Mouse (Mus musculus) cerebellum, adult 8-10 months (tissue): ENCODE results near the gene Fam222b.
"Not testable (repeated sequence)": the region's sequence is repeated elsewhere in the genome, so short reads cannot be mapped to it uniquely, and the experiment has no call there.

Experiments
- DNase-seq: peaks from one replicate; pipeline ENCODE4 v3.0.0; 2022

Gene Fam222b

DNA sequence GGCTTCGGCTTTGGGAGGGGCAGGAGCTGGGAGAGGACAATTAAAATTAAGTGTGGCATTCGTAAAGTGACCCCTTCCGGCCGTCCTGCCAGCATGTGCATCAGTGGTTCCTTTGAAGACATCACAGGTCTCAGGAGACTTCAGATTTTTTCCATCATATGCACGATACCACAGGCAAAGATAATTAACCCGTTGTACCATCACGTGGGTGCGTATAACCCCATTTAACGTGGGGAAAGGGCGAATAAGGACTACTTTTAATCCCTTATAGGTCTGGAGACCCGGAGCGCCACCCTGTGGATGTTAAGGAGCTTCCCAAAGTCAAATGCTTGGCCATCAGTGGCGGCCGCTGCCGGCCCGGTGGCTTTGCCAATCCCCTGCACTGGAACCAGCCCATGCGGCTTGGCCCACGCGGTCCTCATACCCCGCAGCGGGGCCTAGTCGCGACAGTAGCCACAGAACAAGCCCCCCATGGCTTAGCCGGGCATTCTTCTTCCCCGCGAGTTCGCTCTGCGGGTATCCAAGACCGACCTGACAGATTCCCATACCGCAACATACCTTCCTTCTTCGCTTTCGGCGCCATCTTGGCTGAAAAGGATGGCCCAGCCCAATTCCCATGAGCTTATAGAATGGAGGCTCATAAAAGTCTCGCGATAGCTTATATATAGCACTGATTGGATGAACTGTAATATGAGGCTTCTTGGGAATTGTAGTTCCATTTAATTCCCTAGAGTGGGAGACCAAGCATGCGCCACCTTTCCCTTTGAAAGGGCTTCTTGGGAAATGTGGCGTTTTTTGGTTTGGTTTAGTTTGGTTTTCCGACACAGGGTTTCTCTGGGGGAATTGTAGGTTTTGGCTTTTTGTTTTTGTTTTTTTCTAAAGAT lies 88.7 kb downstream of the Fam222b start, which contains the start of gene Rpl23a:
Rpl23a (minus strand) TSS at position 624 of the 884 bp plus-strand sequence.
- peak; percentile 88 for DNase-seq

DNA sequence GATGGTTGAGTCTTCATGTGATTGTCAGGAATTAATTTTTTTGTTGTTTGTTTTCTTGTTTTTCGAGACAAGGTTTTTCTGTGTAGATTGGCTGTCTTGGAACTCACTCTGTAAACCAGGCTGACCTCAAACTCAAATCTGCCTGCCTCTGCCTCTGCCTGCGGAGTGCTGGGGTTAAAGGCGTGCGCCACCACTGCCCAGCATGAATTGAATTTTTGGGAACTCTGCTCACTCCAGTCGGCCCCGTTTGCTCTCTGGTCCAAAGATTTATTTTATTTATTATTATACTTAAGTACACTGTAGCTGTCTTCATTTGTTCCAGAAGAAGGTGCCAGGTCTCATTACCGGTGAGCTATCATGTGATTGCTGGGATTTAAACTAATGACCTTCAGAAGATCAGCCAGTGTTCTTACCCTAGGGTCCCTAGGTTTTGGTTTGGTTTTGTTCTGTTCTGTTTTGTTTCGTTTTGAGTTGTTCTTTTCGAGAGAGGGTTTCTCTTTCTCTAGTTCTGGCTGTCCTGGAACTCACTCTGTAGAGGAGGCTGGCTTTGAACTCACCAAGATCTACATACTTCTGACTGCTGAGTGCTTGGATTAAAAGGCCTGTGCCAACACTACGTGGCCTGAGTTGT lies 89.5 kb downstream of the Fam222b start:
- DNase-seq = no peak

DNA sequence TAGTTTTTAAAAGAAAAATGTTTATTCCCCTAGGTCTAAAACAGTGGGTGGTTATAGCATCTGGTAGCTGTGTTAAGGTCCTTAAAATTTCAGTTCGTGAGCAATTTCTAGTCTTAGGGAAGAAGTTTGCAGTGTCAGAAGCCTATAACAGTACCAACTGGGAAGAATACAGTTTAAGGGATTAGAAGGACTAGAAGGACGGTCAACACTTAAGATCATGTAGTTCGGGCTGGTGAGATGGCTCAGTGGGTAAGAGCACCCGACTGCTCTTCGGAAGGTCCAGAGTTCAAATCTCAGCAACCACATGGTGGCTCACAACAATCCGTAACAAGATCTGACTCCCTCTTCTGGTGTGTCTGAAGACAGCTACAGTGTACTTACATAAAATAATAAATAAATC lies 90.2 kb downstream of the Fam222b start:
- not testable (repeated sequence) for DNase-seq

DNA sequence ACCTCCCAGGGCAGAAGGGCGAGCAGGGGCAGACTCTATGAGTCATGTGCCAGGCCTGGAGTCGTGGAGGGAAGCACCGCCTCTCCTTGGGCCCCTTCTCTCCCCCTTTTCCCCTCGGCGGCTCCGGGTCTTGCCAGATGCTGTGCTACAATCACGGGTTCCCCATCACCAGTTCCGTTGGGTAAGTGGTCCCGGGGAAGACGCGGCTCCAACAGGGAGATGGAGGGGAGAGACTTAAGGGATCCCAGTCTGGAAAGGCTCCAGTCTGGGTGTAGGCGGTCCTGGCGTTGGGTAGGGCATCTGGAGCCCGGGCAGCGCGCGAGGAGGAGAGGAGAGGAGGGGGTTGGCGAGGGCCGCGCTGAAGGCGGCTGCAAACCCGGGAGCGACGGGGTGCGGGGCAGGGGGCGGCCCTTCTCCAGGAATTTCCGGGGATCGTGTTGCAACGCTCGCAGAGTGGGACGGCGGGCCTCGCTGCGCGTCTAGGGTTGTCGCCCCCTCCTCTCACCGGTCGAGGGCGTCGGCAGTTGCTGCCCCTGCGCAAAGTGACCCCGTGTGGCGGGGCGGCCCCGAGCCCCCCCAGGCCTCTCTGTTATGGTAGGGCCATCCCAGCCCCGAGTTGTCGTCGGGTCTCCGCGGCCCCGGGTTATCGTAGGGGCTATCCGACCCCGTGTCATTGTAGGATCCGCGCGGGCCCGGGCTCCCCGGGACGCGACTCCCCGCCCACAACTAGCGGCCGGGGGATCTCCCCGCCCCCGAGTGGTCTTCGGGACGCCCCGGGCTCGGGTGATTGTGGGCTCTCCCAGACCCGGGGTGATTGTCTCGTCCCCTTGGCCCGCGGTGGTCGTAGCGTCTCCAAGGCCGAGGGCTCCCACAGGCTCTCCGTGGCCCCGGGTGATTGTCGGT lies 94.1 kb downstream of the Fam222b start, which contains the start of gene Rab34:
Rab34 (plus strand) TSS at position 100 of the 903 bp plus-strand sequence.
- DNase-seq = no peak

DNA sequence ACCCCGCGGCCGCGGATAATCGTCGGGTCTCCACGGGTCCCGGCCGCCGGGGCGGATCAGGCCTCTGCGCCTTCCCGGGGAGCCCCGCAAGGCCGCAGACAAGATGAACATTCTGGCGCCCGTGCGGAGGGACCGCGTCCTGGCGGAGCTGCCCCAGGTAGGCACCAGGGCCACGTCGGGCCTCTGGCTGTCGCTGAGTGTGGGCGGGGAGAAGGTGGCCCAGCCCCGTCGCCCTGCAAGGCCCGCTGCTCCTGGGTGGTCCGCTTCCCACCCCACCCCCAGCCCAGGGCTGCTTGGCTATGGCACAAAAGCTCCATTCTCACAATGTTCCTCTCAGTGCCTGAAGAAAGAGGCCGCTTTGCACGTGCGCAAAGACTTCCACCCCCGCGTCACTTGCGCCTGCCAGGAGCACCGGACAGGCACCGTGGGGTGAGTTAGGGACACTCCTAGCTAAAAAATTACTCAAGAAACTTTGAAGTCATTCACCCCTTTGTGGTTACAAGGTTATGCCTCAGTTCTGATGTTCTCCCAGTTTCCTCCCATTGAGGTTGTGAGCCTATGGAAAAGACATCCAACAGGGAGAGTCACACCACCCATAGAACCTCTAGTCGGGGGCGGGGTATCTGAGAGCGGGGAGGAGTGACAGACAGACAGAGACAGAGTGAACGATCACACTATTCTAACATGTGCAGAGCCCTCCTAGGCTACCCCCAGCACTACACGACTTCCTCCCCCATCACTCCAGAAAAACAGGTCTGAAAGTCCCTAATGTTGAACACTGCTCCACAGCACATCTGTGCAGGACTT lies 95.0 kb downstream of the Fam222b start:
- DNase-seq = no peak

DNA sequence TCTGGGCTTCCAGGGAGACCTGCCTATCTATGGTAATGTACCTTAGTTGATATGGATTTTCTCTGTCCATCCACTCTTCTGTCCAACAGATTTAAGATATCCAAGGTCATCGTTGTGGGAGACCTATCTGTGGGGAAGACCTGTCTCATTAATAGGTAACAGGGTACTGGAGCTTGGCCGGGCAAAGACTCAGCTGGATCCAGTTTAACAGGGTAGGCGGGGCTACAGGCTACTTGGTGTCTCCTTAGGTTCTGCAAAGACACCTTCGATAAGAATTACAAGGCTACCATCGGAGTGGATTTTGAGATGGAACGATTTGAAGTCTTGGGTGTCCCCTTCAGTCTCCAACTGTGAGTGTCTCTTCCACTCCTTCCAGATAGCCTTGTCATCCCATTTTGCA lies 95.6 kb downstream of the Fam222b start:
- no peak for DNase-seq

DNA sequence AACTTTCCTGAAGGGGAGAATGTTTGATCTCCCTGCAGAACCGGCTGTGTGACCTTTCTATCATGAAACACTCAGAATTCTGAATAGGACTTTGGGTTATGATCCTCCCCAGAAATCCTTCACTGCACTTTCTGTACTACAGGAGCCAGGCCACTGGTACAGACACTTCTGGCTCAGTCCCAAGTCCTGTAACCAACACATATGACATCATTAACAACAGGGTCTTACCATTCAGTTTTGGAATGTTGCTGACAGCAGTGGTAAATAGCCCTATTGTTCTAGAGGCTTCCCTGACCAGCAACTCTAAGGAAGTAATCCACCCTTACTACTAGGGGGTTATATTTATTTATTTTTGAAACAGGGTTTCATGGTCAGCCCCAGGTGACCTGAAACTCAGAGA lies 98.7 kb downstream of the Fam222b start, which contains the start of gene Proca1:
Proca1 (plus strand) TSS at position 280 of the 400 bp plus-strand sequence.
- no peak for DNase-seq

DNA sequence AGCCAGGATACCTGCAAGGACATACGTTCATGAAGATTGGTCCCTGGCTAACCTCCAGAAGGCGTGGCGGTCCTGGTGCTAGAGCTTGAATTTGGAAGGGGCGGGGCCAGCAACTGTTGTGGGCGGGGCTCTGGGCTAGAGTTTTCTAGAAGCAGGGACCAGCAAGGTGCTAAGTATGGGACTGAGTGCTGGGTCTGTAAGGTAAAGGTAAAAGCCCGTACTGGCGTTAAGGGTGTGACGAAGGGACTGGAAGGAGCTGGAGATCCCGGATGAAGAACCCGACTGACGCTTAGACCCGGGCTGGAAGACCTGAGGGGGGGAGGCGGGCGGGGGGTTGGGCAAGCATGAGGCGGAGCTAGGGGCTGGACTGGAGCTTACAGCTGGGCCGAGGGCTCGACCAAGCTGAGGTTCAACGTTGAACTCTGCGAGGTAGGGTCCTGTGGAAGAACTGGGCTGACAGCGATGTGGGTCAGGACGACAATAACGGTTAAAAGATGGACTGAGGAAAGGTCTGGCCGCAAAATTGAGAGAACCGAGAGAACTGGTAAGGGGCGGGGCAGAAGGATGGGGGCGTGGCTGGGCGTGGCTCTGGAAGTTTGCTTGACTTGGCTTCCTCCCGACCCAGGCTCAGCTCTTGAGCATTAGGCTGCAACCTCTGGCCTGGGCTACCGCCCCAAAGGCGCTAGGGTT lies 100.1 kb downstream of the Fam222b start:
- DNase-seq = no peak

DNA sequence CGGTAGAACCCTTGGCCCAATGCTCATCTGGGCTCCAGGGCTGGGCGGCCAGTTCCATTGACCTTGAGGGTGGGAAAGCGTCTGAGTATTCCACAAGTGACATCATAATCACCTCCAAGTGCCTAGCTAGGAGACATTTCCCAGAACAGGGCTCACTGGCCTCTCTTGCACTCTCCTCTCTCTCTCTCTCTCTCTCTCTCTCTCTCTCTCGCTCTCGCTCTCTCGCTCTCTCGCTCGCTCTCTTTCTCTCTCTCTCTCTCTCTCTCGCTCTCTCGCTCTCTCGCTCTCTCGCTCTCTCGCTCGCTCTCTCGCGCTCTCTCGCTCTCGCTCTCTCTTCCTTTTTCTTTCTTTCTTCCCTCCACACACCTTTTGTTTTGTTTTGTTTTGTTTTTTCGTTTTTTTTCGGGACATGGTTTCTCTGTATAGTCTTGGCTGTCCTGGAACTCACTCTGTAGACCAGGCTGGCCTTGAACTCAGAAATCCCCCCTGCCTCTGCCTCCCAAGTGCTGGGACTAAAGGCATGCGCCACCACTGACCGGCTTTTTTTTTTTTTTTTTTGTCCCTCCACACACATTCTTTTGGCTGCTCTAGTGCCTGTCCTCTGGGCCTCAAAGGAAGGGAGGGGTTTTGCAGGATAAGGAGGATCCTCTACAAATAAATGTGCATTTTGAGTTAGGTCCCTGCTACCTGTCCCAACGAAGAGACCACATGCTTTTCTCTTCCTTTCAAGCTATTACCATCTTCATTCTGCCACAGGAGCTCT lies 100.8 kb downstream of the Fam222b start:
- DNase-seq = no peak

DNA sequence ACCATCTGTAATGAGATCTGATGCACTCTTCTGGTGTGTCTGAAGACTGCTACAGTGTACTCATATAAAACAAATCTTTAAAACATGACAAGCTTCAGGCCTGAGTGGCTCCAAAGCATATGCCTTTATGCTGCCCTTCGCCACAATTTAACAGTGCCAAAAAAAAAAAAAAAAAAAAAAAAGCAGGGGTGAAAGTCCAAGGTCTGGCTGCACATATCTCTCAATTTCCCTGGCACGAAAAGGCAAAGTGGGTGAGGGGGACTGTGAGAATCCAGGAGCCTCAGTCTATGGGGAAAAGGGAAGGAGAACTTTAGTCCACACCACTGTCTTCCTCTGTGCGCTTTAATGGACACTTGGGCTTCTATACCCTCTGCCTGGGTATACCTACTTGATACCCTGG lies 107.9 kb downstream of the Fam222b start:
- no peak for DNase-seq

DNA sequence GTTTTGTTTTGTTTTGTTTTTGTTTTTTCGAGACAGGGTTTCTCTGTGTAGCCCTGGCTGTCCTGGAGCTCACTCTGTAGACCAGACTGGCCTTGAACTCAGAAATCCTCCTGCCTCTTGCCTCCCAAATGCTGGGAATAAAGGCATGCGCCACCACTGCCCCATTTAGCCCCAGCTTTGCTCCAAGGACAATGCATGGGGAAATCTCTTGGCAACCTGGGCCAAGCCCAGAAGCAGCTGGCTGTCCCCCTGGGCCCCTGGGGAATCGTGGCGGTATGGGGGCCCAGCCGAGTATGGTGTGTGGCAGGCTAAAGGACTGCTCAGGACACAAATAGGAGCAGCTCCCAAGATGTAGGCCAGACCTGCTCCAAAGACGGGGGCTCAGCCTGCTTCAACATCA lies 109.8 kb downstream of the Fam222b start:
- DNase-seq = no peak

DNA sequence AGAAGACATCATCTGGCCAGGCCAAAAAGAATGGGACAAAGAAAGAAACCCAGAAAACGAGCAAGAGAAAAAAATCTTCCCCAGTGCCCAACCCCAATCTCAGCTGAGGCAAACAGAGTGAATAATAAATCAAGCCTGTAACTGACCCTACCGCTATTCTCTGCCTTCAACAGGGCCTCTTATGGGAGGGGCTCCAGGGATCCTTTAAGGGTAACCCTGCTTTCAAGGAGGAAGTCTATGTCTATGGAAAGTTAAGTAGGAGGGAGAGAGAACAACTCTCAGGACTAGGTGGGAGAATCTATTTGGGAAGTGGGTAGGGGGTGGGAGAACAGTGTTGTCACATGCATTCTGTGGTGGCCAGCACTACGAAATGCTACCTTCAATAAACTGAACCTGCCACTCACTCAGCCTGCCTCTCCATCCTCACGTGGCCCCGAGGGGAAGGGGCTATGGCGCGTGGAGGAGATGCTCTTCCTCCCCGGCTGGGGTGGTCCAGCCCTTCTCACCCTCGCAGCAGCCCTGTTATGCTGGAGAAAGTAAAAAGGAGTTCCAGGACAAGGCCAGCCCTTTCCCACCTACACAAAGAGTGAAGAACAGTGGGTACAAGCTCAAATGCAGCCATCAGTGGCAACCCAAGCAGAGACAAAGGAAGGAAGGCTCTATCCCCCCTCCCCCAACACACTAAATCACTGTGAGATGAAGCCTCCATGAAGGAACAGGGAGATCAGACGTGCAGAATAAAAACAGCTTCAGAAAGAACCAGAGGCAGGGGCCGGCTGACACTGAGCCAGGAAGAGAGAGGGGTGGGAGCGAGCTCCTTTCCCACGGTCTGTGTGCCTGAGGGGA lies 111.1 kb downstream of the Fam222b start:
- DNase-seq = no peak
